Mouse (Mus musculus) cortical plate, adult 2 months (tissue): ENCODE measurements around the gene Top3a.

Experiments
- CTCF ChIP-seq: fragments of 200-500 bp; IDR thresholded peaks from 2 replicates; pipeline ENCODE4 v1.5.1; 2011; ENCODE audit warnings: mild to moderate bottlenecking, control low read depth, low read length; ENCODE audit not compliant: insufficient read depth; ENCODE audit errors: extremely low read depth
- POLR2A ChIP-seq: fragments of 200-500 bp; IDR thresholded peaks from 2 replicates; pipeline ENCODE4 v1.6.1; 2011; ENCODE audit warnings: mild to moderate bottlenecking, low read length, control low read depth; ENCODE audit not compliant: insufficient read depth; ENCODE audit errors: extremely low read depth

DNA sequence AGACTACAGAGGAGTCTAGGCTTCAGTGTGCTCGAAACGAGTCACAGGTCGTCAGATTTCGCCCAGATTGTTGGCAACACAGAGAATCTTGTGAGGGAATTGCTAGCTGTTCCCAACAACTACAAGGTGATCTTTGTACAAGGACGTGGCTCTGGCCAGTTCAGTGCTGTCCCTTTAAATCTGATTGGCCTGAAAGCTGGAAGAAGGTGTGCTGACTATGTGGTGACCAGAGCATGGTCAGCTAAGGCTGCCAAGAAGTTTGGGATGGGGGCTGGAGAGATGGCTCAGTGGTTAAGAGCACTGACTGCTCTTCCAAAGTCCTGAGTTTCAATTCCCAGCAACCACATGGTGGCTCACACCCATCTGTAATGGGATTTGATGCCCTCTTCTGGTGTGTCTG lies 39.2 kb upstream of the Top3a start:
- no peak for TF ChIP-seq CTCF
- TF ChIP-seq POLR2A, result no peak
